Mouse (Mus musculus) bone marrow, adult 2 months (tissue): ENCODE results near the gene Itga1. TPM values are rescaled to one million over a fixed set of nuclear protein-coding genes. Genes with fewer than 3 reads are reported as not detected.

Experiments used
- H3K27ac ChIP-seq: fragments of 200-500 bp; 2 replicates; pipeline ENCODE4 v1.5.1; 2012; ENCODE audit warnings: low read depth, mild to moderate bottlenecking, control low read depth, inconsistent platforms, low read length; ENCODE audit not compliant: control insufficient read depth, poor library complexity, insufficient read depth
- H3K4me1 ChIP-seq: fragments of 200-500 bp; 2 replicates; pipeline ENCODE4 v1.6.1; 2011; ENCODE audit warnings: low read length; ENCODE audit not compliant: control insufficient read depth, insufficient read depth
- H3K4me3 ChIP-seq: fragments of 200-500 bp; replicated peaks from 2 replicates; pipeline ENCODE3; 2011; ENCODE audit warnings: mild to moderate bottlenecking, low read depth, low read length, control low read depth; ENCODE audit not compliant: control insufficient read depth
- CTCF ChIP-seq: fragments of 200-500 bp; IDR thresholded peaks from 2 replicates; pipeline ENCODE4 v1.5.1; 2011; ENCODE audit warnings: low read length, control low read depth; ENCODE audit not compliant: control insufficient read depth, insufficient read depth
- POLR2A ChIP-seq: fragments of 200-500 bp; IDR thresholded peaks from 2 replicates; pipeline ENCODE4 v1.6.1; 2011; ENCODE audit warnings: low read depth, mild to moderate bottlenecking, control low read depth, low read length, borderline replicate concordance; ENCODE audit not compliant: control insufficient read depth
- WGBS: fragments of 180-500 bp; shearing (Covaris S2); methylation state at CpG from one replicate; pipeline ENCODE4 v1.1.7; 2018; 5-methylcytosine and 5-hydroxymethylcytosine counted together
- polyA plus RNA-seq: library from polyadenylated mRNA; stranded (reverse); fragments of >200 nt; gene quantifications from 2 replicates; pipeline ENCODE4 v1.2.4, GENCODE M21; 2011; ENCODE audit warnings: low replicate concordance; ENCODE audit not compliant: missing spikeins, insufficient read depth, insufficient read length

Gene Itga1
- polyA plus RNA-seq, 1 experiment = 15.5 TPM

DNA sequence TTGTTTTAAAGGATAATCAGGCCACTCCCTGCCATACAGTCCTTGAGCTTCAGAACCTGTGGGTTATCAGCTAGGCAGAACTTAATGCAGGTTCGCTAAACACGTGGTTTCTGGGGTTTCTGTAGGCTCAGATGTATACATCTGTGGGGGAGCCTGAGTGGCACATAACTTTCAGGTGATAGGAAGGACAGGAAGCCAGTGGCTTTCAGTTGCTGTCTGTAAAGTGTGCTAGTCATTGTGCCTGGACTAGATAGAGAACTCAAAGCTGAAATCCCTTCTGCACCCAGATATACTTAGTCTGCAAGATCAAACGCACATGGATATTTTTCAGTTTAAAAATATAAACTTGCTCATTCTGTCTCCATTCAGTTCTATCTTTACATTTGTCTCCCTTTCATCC is 29.6 kb upstream of the Itga1 start:
- TF ChIP-seq CTCF (no peak), POLR2A (no peak)
- Histone ChIP-seq H3K4me1 (no peaks in the 10 kb centered on the region; the same call in 1 of the 2 replicates), H3K4me3 (no peak overlapping the region), H3K27ac (no peak overlapping the region)
- WGBS = 8% methylated on average over 3 of the region's 3 CpGs

- TF ChIP-seq POLR2A (no peak), CTCF (no peak)
- no peaks in the 10 kb centered on the region; the same call in 1 of the 2 replicates for H3K4me1 ChIP-seq
- no peak overlapping the region for H3K4me3 ChIP-seq
- H3K27ac ChIP-seq = no peak overlapping the region
- 25% methylated on average over 2 of the region's 2 CpGs for WGBS
These were observed 28.3 kb upstream of the Itga1 start for GRCm38 (mm10) chr13:115130035-115130434.

- 83% methylated on average over 1 of the region's 1 CpGs for WGBS
- H3K4me1 ChIP-seq = no peaks in the 10 kb centered on the region; the same call in 1 of the 2 replicates
- TF ChIP-seq CTCF = no peak
- TF ChIP-seq POLR2A = no peak
- H3K4me3 ChIP-seq = no peak overlapping the region
- no peak overlapping the region for H3K27ac ChIP-seq
These were observed 26.1 kb upstream of the Itga1 start for GRCm38 (mm10) chr13:115127826-115128225.

DNA sequence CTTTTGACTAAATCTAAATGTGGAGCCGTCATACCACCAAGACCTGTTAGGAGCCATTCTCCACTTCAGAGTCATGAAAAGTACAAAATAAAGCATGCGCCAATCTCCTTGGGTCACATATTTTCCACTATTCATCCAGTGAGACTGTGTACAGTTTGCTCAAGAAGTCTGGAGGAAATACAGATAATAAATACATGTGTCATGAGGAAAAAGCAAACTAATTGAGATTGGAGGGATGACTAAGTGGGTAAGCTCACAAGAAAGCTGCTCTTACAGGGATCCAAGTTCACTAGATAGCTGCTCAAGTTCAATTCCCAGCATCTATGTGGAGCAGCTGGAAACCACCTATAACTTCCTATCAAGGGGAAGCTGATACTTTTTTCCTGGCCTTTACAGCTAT is 24.8 kb upstream of the Itga1 start:
- Histone ChIP-seq H3K4me1 (no peaks in the 10 kb centered on the region; the same call in 1 of the 2 replicates), H3K27ac (no peak overlapping the region), H3K4me3 (no peak overlapping the region)
- 90% methylated on average over 2 of the region's 2 CpGs for WGBS
- TF ChIP-seq CTCF = no peak
- no peak for TF ChIP-seq POLR2A

DNA sequence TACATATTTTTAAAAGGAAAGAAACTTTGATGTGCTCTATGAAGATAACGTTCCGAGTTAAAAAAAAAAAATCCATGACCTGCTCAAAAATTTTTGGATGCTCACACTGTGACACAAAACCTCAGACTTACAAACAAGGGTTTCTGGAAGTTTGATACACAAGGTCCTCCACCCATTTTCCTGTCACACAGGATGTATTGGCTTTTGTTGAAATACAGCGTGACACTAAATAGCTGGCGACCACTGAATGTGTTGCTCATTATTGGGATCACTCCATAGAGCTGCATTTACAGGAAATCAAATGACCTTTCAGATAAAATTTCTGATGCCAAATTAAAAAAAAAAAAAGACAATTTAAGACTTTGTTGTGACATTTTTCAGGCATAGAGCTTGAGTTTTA is 23.4 kb upstream of the Itga1 start:
- Histone ChIP-seq H3K4me3 (no peak overlapping the region), H3K27ac (no peak overlapping the region), H3K4me1 (no peaks in the 10 kb centered on the region; the same call in 1 of the 2 replicates)
- 83% methylated on average over 4 of the region's 4 CpGs for WGBS
- TF ChIP-seq POLR2A (no peak), CTCF (no peak)

DNA sequence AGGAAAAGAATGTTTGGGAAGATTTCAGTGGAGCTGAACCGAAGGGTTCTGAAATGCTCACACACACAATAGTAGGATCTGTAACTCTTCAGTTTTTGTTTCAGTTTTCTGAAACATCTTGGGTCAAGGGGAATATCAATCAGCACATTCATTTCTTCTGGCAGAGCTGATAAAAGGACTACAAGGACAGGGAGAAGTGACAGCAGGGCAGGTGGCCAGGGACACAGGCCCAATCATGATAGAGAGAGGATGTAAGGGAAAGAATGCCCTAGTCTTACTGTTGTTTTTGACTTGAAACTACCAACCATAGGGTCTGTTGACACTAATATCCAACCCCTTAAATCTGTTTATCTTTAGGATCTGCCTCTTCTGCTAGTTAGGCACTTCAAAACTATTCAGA is 22.8 kb upstream of the Itga1 start:
- Histone ChIP-seq H3K4me1 (no peaks in the 10 kb centered on the region), H3K27ac (no peak overlapping the region), H3K4me3 (no peak overlapping the region)
- 38% methylated on average over 1 of the region's 1 CpGs for WGBS
- TF ChIP-seq POLR2A = no peak
- no peak for TF ChIP-seq CTCF

GRCm38 (mm10) chr13:115118756-115119155 is 17.0 kb upstream of the Itga1 start:
- WGBS = 20% methylated on average over 5 of the region's 5 CpGs
- Histone ChIP-seq H3K4me3 (no peak overlapping the region), H3K27ac (no peak overlapping the region), H3K4me1 (no peaks in the 10 kb centered on the region; the same call in 1 of the 2 replicates)
- TF ChIP-seq CTCF (no peak), POLR2A (no peak)

DNA sequence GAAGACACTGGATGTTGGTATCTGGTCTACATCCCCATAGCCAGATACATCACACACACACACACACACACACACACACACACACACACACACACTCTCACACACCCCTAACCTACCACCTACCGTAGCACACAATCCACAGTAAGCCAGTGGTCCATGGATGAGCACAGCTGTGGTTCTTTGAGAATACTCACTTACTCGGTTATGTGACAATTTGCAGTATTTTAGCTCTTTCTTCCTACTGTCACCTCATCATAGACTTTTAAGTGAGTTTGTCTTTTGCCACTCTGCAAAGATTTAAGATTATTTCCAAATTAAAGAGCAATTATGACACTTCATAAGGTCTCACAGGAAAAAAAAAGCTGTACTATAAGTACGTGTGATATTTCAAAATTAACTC is 16.4 kb upstream of the Itga1 start:
- H3K4me3 ChIP-seq = no peak overlapping the region
- no peak overlapping the region for H3K27ac ChIP-seq
- H3K4me1 ChIP-seq = no peaks in the 10 kb centered on the region; the same call in 1 of the 2 replicates
- no peak for TF ChIP-seq CTCF
- TF ChIP-seq POLR2A = no peak
- 77% methylated on average over 3 of the region's 3 CpGs for WGBS
